In genomic region chr9:51293541-51293940, GRCm38 (mm10) we compare ENCODE assay signal across 31 mouse cellular contexts. TPM values are rescaled to one million over a fixed set of nuclear protein-coding genes. Genes with fewer than 3 reads are reported as not detected.
A peak's percentile ranks its signal among the peaks of the same experiment; 100 is the strongest.
DNase-seq lines count a peak whose midpoint lies in the region; ATAC-seq lines count a peak whose summit lies in the region.
"Had no signal": no experiment of that assay in that cellular context is flagged by ENCODE, and none has a peak within 500 bp of the region (broad histone marks: within the 10 kb centered on the region; RNA-seq: fewer than 3 reads in every experiment).

No protein-coding gene starts in this region.

- no peaks in the 10 kb centered on the region for H3K36me3 ChIP-seq in heart, embryonic 12.5 days
- H3K36me3 ChIP-seq: embryonic facial prominence, embryonic 13.5 days; embryonic facial prominence, embryonic 15.5 days; forebrain, embryonic 10.5 days; forebrain, embryonic 12.5 days; G1E had no signal

- ATAC-seq in heart, embryonic 12.5 days (ENCODE audit: insufficient number of reproducible peaks, low FRiP score) = no peak
- ATAC-seq: activated CD4-positive, CD25-positive, alpha-beta regulatory T cell, adult 4 months; CD4-positive, CD25-positive, alpha-beta regulatory T cell, adult 4 months; forebrain, embryonic 16.5 days; Patski had no signal

- no peaks in the 10 kb centered on the region for H3K9me3 ChIP-seq in heart, embryonic 12.5 days (replicated peaks)
- H3K9me3 ChIP-seq: embryonic facial prominence, embryonic 13.5 days; embryonic facial prominence, embryonic 15.5 days; forebrain, embryonic 10.5 days; forebrain, embryonic 12.5 days; G1E had no signal

- no peak overlapping the region for H3K4me3 ChIP-seq in heart, embryonic 12.5 days
- H3K4me3 ChIP-seq: embryonic facial prominence, embryonic 13.5 days; embryonic facial prominence, embryonic 15.5 days; forebrain, embryonic 10.5 days; forebrain, embryonic 12.5 days had no signal

- H3K4me1 ChIP-seq in heart, embryonic 12.5 days (replicated peaks) = no peaks in the 10 kb centered on the region
- H3K4me1 ChIP-seq: embryonic facial prominence, embryonic 15.5 days; forebrain, embryonic 10.5 days; forebrain, embryonic 12.5 days had no signal

- DNase-seq in Muller cell, postnatal 12 days (ENCODE audit: inconsistent ontology term) = peak; percentile 76
- peak; percentile 13 for DNase-seq in brain, adult 2 months (ENCODE audit: low read depth, low spot score)
- DNase-seq in fibroblast of lung, adult 2 months (ENCODE audit: low read depth) = peak; percentile 15
- no peak for DNase-seq in right cerebral cortex, postnatal 10 days (ENCODE audit: low spot score in 2 of 2)
- no peak for DNase-seq in kidney, adult 11 months
- DNase-seq: adrenal gland, adult 8-10 months; adrenal gland, postnatal 14 days; adrenal gland, postnatal 36 days; B cell, adult 2 months; cerebellum, adult 11 months; cerebellum, adult 18-20 months; cerebellum, adult 8-10 months; cerebellum, adult 9-11 months; cerebellum, postnatal 14 days; cerebellum, postnatal 36 days; embryo, embryonic 11 days had no signal

- no peaks in the 10 kb centered on the region; the same call in 1 of the 2 replicates for H3K27me3 ChIP-seq in heart, embryonic 12.5 days (replicated peaks)
- H3K27me3 ChIP-seq: CH12.LX; embryonic facial prominence, embryonic 13.5 days; embryonic facial prominence, embryonic 15.5 days; forebrain, embryonic 12.5 days; Patski had no signal

- H3K27ac ChIP-seq in heart, embryonic 12.5 days (ENCODE audit: poor library complexity, severe bottlenecking) = no peak overlapping the region
- H3K27ac ChIP-seq: embryonic facial prominence, embryonic 13.5 days; embryonic facial prominence, embryonic 15.5 days; forebrain, embryonic 10.5 days; forebrain, embryonic 12.5 days had no signal

- no peak overlapping the region for H3K4me2 ChIP-seq in heart, embryonic 12.5 days
- H3K4me2 ChIP-seq: embryonic facial prominence, embryonic 13.5 days; embryonic facial prominence, embryonic 15.5 days; forebrain, embryonic 12.5 days had no signal

- no peak overlapping the region for H3K9ac ChIP-seq in heart, embryonic 12.5 days
- H3K9ac ChIP-seq: embryonic facial prominence, embryonic 13.5 days; embryonic facial prominence, embryonic 15.5 days; forebrain, embryonic 12.5 days had no signal

- 63% methylated on average over 8 of the region's 8 CpGs for WGBS in heart, embryonic 12.5 days

RNA-seq across cellular contexts. Expression of gene Colca2, which starts 15.2 kb away (rescaled TPM):
- polyA plus RNA-seq in heart, embryonic 12.5 days (2016; fragmentation: Nextera tagmentation; extraction: Ambion mirVana) = 3.0 and 4.9 TPM in 2 replicates
- polyA plus RNA-seq: activated CD4-positive, CD25-positive, alpha-beta regulatory T cell, adult 4 months; G1E had no signal

RNA-seq across cellular contexts. Expression of gene 1810046K07Rik, which starts 35.2 kb away (rescaled TPM):
- polyA plus RNA-seq in heart, embryonic 12.5 days (2016; fragmentation: Nextera tagmentation; extraction: Ambion mirVana) = not detected in 2 replicates
- polyA plus RNA-seq: activated CD4-positive, CD25-positive, alpha-beta regulatory T cell, adult 4 months; brain, embryonic 14.5 days; CD4-positive, CD25-positive, alpha-beta regulatory T cell, adult 4 months; embryonic facial prominence, embryonic 11.5 days; embryonic facial prominence, embryonic 13.5 days; forebrain, embryonic 10.5 days; forebrain, embryonic 12.5 days; forebrain, embryonic 14.5 days; forebrain, embryonic 16.5 days; frontal cortex, adult 2 months; G1E; Patski had no signal

Comparison
In these comparisons a context has a peak if more than half of its experiments do, and no peak if none do; other contexts are left out.
1. DNase-seq: peak in Muller cell, postnatal 12 days (single experiment), brain, adult 2 months (single experiment) and fibroblast of lung, adult 2 months (single experiment); none in right cerebral cortex, postnatal 10 days (0 of 2) and kidney, adult 11 months (single experiment).